Mouse (Mus musculus) adrenal gland, postnatal 36 days (tissue): ENCODE results near the gene Arhgef5. TPM values are rescaled to one million over a fixed set of nuclear protein-coding genes. Genes with fewer than 3 reads are reported as not detected.
"Not testable (repeated sequence)": the region's sequence is repeated elsewhere in the genome, so short reads cannot be mapped to it uniquely, and the experiment has no call there.

Experiments used
- DNase-seq, 2 experiments: peaks; one replicate each; pipeline ENCODE4 v3.0.0; 2021; ENCODE audit warnings: mixed read lengths in 1 of 2
- long read RNA-seq, 2 experiments: library from polyadenylated mRNA; stranded (forward); transcript quantifications; one replicate each; pipeline ENCODE4 v2.0.0; 2021; ENCODE audit warnings: borderline sequencing depth in 2 of 2
- total RNA-seq, 2 experiments: library from RNA; stranded (reverse); gene quantifications; 2 replicates each; pipeline ENCODE4 v1.2.3; 2021

Gene Arhgef5
- total RNA-seq, result 10 to 100 TPM; 15.5 to 17.8 TPM
- long read RNA-seq, experiment 1, partial matches to known transcripts, result 4 of 4 reads
- long read RNA-seq, experiment 1, other reads (novel, unspliced or antisense), result 0 of 4 reads
- long read RNA-seq, experiment 2, partial matches to known transcripts, result 1 of 1 reads
- long read RNA-seq, experiment 2, other reads (novel, unspliced or antisense), result 0 of 1 reads

GRCm38 (mm10) chr6:43265363-43266041 is at the start of gene Arhgef5:
TSS of gene Arhgef5 (plus strand) at chr6:43265582.
- peak; percentile 70 to 80 for DNase-seq

GRCm38 (mm10) chr6:43231255-43231654 is 34.1 kb upstream of the Arhgef5 start, which contains the start of gene Olfr47:
TSS of gene Olfr47 (plus strand) at chr6:43231529.
- DNase-seq, result not testable (repeated sequence)

- no peak for DNase-seq
Observed at GRCm38 (mm10) chr6:43242061-43242460, 23.3 kb upstream of the Arhgef5 start.

- no peak for DNase-seq
Observed at GRCm38 (mm10) chr6:43247396-43247795, 18.0 kb upstream of the Arhgef5 start.

GRCm38 (mm10) chr6:43252994-43253393 is 12.4 kb upstream of the Arhgef5 start:
- DNase-seq, result no peak

- peak in 1 of 2 experiments; percentile 14 for DNase-seq
Observed at GRCm38 (mm10) chr6:43254193-43254926, 11.0 kb upstream of the Arhgef5 start.

GRCm38 (mm10) chr6:43260756-43261155 is 4.6 kb upstream of the Arhgef5 start:
- DNase-seq, result no peak

- peak; percentile 42 to 49 for DNase-seq
Observed at GRCm38 (mm10) chr6:43266356-43266755, 974 bp downstream of the Arhgef5 start.

- peak in 1 of 2 experiments; percentile 13 for DNase-seq
Observed at GRCm38 (mm10) chr6:43272597-43272996, 7.2 kb downstream of the Arhgef5 start.

- DNase-seq, result no peak
Observed at GRCm38 (mm10) chr6:43274123-43274522, 8.7 kb downstream of the Arhgef5 start.

- peak in 1 of 2 experiments; percentile 22 for DNase-seq
Observed at GRCm38 (mm10) chr6:43278247-43278646, 12.9 kb downstream of the Arhgef5 start.

- DNase-seq, result no peak
Observed at GRCm38 (mm10) chr6:43280481-43280880, 15.1 kb downstream of the Arhgef5 start.

GRCm38 (mm10) chr6:43292041-43292440 is 26.7 kb downstream of the Arhgef5 start:
- DNase-seq, result no peak

- DNase-seq, result peak; percentile 31 to 59
Observed at GRCm38 (mm10) chr6:43292471-43293076, 27.2 kb downstream of the Arhgef5 start.

GRCm38 (mm10) chr6:43293175-43293574 is 27.8 kb downstream of the Arhgef5 start:
- DNase-seq, result no peak

- DNase-seq, result no peak
Observed at GRCm38 (mm10) chr6:43295908-43296307, 30.5 kb downstream of the Arhgef5 start.

GRCm38 (mm10) chr6:43296798-43297507 is 31.6 kb downstream of the Arhgef5 start:
- no peak for DNase-seq

GRCm38 (mm10) chr6:43297508-43297850 is 32.1 kb downstream of the Arhgef5 start:
- DNase-seq, result no peak

GRCm38 (mm10) chr6:43309454-43309853 is 44.1 kb downstream of the Arhgef5 start, which contains the start of gene Nobox:
TSS of gene Nobox (minus strand) at chr6:43309554.
- DNase-seq, result no peak

- no peak for DNase-seq
Observed at GRCm38 (mm10) chr6:43310071-43310470, 44.7 kb downstream of the Arhgef5 start.

GRCm38 (mm10) chr6:43312546-43312945 is 47.2 kb downstream of the Arhgef5 start:
- DNase-seq, result no peak
